Mouse (Mus musculus) lung, postnatal 0 days (tissue): Measurements from ENCODE around the gene Tmem201. TPM values are rescaled to one million over a fixed set of nuclear protein-coding genes. Genes with fewer than 3 reads are reported as not detected.

Experiments
- ATAC-seq: fragments of 200-750 bp; cut with Nextera tagmentation; 2 replicates; pipeline ENCODE4 v1.8.0; 2017; ENCODE audit warnings: moderate library complexity
- DNase-seq: peaks from one replicate; pipeline ENCODE4 v3.0.0-alpha.2; 2016; ENCODE audit warnings: low spot score
- H3K27ac ChIP-seq: fragments of 300-500 bp; sonication (generic); 2 replicates; pipeline ENCODE4 v1.5.1; 2014; ENCODE audit warnings: antibody characterized with exemption, mild to moderate bottlenecking, low read length, mixed read lengths
- H3K27me3 ChIP-seq: fragments of 300-500 bp; sonication (generic); replicated peaks from 2 replicates; pipeline ENCODE4 v1.6.1; 2014; ENCODE audit warnings: low read length, mixed read lengths; ENCODE audit not compliant: insufficient read depth
- H3K36me3 ChIP-seq: fragments of 300-500 bp; sonication (generic); 2 replicates; pipeline ENCODE4 v1.6.1; 2014; ENCODE audit warnings: low read length, mixed read lengths; ENCODE audit not compliant: insufficient read depth
- H3K4me1 ChIP-seq: fragments of 300-500 bp; sonication (generic); 2 replicates; pipeline ENCODE4 v1.6.1; 2014; ENCODE audit warnings: antibody characterized with exemption, low read depth, low read length, mixed read lengths; ENCODE audit not compliant: insufficient read depth
- H3K4me2 ChIP-seq: fragments of 300-500 bp; sonication (generic); replicated peaks from 2 replicates; pipeline ENCODE4 v1.6.1; 2014; ENCODE audit warnings: low read depth, mild to moderate bottlenecking, low read length, moderate library complexity, mixed read lengths
- H3K4me3 ChIP-seq: fragments of 300-500 bp; sonication (generic); 2 replicates; pipeline ENCODE4 v1.5.1; 2014; ENCODE audit warnings: low read depth, low read length
- H3K9ac ChIP-seq: fragments of 300-500 bp; sonication (generic); replicated peaks from 2 replicates; pipeline ENCODE4 v1.6.1; 2014; ENCODE audit warnings: low read depth, mild to moderate bottlenecking
- H3K9me3 ChIP-seq: fragments of 300-500 bp; sonication (generic); 2 replicates; pipeline ENCODE4 v1.6.1; 2016; ENCODE audit warnings: low read length, mixed read lengths
- CTCF ChIP-seq: IDR thresholded peaks from 2 replicates; pipeline ENCODE4 v1.5.1; 2016; ENCODE audit warnings: antibody characterized with exemption, mild to moderate bottlenecking
- EP300 ChIP-seq: IDR thresholded peaks from 2 replicates; pipeline ENCODE4 v1.6.1; 2016; ENCODE audit warnings: antibody characterized with exemption, mild to moderate bottlenecking, control low read depth
- WGBS: fragments of 180-500 bp; shearing (Covaris S2); extraction: QIAGEN DNeasy Blood & Tissue Kit; methylation state at CpG from one replicate; pipeline ENCODE4 v1.1.7; 2014; 5-methylcytosine and 5-hydroxymethylcytosine counted together
- polyA plus RNA-seq: library from polyadenylated mRNA; unstranded; fragments of >200 nt; fragmentation: Nextera tagmentation; extraction: Ambion mirVana; gene quantifications from 2 replicates; pipeline ENCODE4 v1.2.1, GENCODE M21; 2015

Gene Tmem201
- polyA plus RNA-seq, 1 experiment from 2014 or later = 8.2 TPM

DNA sequence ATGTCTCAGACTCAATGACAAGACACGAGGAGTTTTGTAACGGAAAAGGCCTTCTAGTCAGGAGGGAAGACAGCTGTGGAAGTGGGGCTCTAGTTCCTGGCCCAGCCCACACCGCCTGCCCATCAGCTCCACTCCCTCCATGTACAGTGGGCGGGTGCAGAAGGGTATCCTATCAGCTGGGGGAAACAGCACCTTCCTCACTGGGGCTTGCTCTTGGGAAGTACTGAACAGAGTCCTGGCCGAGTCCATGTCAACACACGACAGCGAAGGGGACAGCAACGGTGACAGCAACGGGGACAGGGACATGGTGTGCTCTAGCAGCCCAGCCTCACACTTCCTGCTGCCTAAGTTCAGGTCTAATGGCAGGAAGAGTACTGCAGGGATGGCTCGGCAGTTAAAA is 5.0 kb downstream of the Tmem201 start:
- Histone ChIP-seq H3K4me2 (no peak overlapping the region), H3K9me3 (no peaks in the 10 kb centered on the region), H3K27ac (peak overlapping the region; percentile 20; the same call in 1 of the 2 replicates), H3K36me3 (no peaks in the 10 kb centered on the region), H3K9ac (no peak overlapping the region), H3K4me1 (peaks cover 7% of the 10 kb centered on the region; the same call in 1 of the 2 replicates), H3K4me3 (no peak overlapping the region), H3K27me3 (no peaks in the 10 kb centered on the region)
- peak; percentile 4; the same call in 1 of the 2 replicates for ATAC-seq
- TF ChIP-seq EP300 (no peak), CTCF (no peak)
- 43% methylated on average over 10 of the region's 10 CpGs for WGBS
- DNase-seq = peak; percentile 25

DNA sequence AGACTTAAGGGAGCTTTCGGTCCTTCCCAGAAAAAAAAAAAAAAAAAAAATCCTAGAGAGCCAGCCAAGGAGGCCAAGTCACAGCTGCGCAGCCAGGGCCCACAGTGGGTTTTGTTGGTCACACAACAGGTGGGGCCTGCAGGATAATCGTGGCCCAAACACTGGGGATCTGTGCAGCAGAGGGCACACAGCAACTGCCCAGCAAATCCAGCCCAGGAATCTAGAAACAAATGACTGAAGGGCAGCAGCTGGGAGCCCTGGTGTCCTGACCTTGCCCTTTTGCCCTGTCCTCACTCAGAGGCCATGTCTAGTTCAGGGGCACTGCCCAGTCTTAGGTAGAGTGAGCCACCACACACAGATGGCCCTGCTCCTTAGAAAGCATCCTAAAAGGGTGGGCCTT is 5.5 kb downstream of the Tmem201 start:
- TF ChIP-seq EP300 = no peak
- no peak for TF ChIP-seq CTCF
- ATAC-seq = no peak
- Histone ChIP-seq H3K4me1 (peaks cover 7% of the 10 kb centered on the region; the same call in 1 of the 2 replicates), H3K36me3 (no peaks in the 10 kb centered on the region), H3K27ac (peak overlapping the region; percentile 20; the same call in 1 of the 2 replicates), H3K9ac (no peak overlapping the region), H3K9me3 (no peaks in the 10 kb centered on the region), H3K27me3 (no peaks in the 10 kb centered on the region), H3K4me3 (no peak overlapping the region), H3K4me2 (no peak overlapping the region)
- DNase-seq = no peak
- 87% methylated on average over 3 of the region's 3 CpGs for WGBS

DNA sequence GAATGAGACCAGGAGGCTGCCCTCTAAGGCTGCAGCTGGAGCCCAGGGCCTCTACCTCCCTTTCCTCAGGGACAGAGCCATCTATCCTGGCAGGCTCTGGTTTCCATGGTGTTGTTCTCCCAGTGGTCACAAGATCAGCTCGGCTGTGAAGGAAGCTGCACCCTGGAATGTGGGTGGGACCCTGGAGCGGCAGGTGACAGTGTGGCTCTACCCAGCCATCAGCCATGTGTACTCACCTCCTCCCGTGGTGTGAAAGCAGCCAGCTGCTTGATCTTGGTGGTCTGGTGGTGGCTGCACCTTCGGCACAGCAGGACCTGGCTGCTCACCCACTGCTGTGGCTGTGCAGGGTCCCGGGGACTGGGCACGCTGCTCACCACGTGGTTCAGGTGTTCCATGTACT is 7.0 kb downstream of the Tmem201 start:
- no peak for TF ChIP-seq EP300
- TF ChIP-seq CTCF = no peak
- Histone ChIP-seq H3K4me3 (no peak overlapping the region), H3K36me3 (no peaks in the 10 kb centered on the region), H3K9me3 (no peaks in the 10 kb centered on the region), H3K27me3 (no peaks in the 10 kb centered on the region), H3K27ac (no peak overlapping the region), H3K4me1 (no peaks in the 10 kb centered on the region), H3K9ac (no peak overlapping the region), H3K4me2 (no peak overlapping the region)
- ATAC-seq = no peak
- WGBS = 47% methylated on average over 7 of the region's 7 CpGs
- DNase-seq = no peak

- Histone ChIP-seq H3K9me3 (no peaks in the 10 kb centered on the region), H3K27me3 (no peaks in the 10 kb centered on the region), H3K27ac (no peak overlapping the region), H3K4me2 (no peak overlapping the region), H3K9ac (no peak overlapping the region), H3K4me3 (no peak overlapping the region), H3K36me3 (no peaks in the 10 kb centered on the region), H3K4me1 (no peaks in the 10 kb centered on the region)
- no peak for TF ChIP-seq EP300
- no peak for TF ChIP-seq CTCF
- ATAC-seq (peak; percentile 33; the same call in 1 of the 2 replicates), DNase-seq (peak; percentile 27)
- WGBS = 62% methylated on average over 8 of the region's 8 CpGs
Measured at GRCm38 (mm10) chr4:149728810-149729209, 9.0 kb downstream of the Tmem201 start.

DNA sequence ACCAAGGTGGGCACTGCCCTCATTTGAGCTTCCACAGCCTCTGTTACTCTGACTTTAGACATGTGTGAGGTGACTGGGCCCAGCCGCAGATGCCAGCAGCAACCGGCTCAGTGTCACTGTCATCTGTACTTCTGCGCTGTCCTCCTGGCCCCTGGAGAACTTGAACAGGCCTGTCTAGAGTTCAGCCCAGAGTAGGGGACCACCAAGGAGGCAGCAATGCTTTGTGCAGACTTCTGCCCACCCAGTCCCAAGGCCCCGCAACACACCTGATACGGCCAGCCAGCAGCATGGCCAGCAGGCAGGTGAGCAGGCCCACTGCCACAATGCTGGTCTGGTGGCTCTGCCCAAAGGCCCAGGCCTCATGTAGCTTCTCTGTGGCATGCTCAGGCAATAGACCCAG is 10.2 kb downstream of the Tmem201 start:
- Histone ChIP-seq H3K9ac (no peak overlapping the region), H3K27ac (no peak overlapping the region), H3K4me1 (no peaks in the 10 kb centered on the region), H3K9me3 (no peaks in the 10 kb centered on the region), H3K27me3 (no peaks in the 10 kb centered on the region), H3K4me3 (no peak overlapping the region), H3K4me2 (no peak overlapping the region), H3K36me3 (no peaks in the 10 kb centered on the region)
- no peak for TF ChIP-seq EP300
- no peak for TF ChIP-seq CTCF
- ATAC-seq = no peak
- no peak for DNase-seq
- 94% methylated on average over 5 of the region's 5 CpGs for WGBS

DNA sequence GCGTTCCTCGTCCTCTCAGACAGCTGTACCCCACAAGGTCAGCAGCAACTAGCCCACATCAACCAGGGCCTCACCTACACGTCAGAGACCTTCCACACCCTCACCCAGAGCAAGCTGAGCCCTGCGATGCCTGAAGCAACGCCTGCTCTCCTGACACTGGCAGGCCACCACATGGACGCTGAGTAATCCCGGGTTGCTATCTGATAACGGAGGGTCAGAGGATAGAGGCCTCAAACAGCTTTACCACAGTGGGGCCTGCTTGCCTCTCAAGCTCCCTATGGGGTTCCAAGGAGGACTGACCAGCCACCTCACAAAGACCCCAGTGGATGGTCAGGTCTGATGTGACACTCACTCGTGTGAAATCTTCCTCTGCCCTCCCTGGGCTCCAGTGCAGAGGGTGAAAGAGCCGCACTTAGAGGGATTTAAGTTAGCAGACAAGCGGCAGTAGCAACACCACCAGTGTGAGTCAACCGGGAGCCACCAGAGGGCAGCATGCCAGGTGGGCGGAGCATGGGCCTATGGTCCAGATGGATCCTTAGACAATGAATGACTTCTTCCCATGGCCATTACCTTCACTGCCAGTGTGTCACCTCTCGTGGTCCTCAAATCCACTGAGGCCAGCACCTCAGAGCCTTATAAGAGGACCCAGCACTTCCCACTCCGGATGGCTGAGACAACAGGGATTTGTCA is 12.0 kb downstream of the Tmem201 start:
- no peak overlapping the region for H3K4me2 ChIP-seq
- no peak overlapping the region for H3K9ac ChIP-seq
- 57% methylated on average over 15 of the region's 15 CpGs for whole genome bisulfite sequencing
- ATAC-seq (peak; percentile 42; the same call in 1 of the 2 replicates), DNase-seq (peak; percentile 67)
- H3K4me3 ChIP-seq = no peak overlapping the region
- H3K9me3 ChIP-seq = no peaks in the 10 kb centered on the region
- H3K36me3 ChIP-seq = no peaks in the 10 kb centered on the region; the same call in 1 of the 2 replicates
- H3K27ac ChIP-seq = no peak overlapping the region
- H3K4me1 ChIP-seq = no peaks in the 10 kb centered on the region
- no peaks in the 10 kb centered on the region for H3K27me3 ChIP-seq
- TF ChIP-seq EP300 (no peak), CTCF (peak; percentile 79)
